Mouse (Mus musculus) kidney, postnatal 10 days (tissue): ENCODE data around the gene Ccdc182.

Experiments used
- DNase-seq: peaks from one replicate; pipeline ENCODE4 v3.0.0; 2021; ENCODE audit warnings: mixed read lengths

Ccdc182 gene

GRCm38 (mm10) chr11:88293631-88294393 is at the start of gene Ccdc182:
Gene Ccdc182 (plus strand): TSS chr11:88294058.
- peak; percentile 52 for DNase-seq

DNA sequence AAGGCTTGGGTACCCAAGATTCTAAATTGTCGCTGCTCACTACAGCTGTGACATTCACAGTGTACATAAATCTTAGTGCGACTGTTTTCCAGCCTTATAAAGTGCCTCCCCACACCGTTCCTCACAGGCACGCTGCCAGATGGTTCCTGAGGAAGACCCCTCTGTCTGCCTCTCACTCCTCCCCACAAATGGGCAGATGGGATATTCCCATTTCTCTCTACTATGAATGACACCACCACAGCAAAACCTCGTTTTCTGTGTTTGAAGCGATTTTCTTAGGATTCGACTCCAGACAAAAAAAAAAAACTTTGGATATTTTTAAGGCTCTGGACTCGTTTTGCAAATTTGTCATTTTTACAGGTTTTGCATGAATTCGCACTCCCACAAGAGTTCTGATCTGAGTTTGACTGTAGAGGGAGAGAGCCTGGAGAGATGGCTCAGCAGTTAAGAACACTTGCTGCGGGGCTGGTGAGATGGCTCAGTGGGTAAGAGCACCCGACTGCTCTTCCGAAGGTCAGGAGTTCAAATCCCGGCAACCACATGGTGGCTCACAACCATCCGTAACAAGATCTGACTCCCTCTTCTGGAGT is 48.2 kb upstream of the Ccdc182 start:
- DNase-seq, result no peak

DNA sequence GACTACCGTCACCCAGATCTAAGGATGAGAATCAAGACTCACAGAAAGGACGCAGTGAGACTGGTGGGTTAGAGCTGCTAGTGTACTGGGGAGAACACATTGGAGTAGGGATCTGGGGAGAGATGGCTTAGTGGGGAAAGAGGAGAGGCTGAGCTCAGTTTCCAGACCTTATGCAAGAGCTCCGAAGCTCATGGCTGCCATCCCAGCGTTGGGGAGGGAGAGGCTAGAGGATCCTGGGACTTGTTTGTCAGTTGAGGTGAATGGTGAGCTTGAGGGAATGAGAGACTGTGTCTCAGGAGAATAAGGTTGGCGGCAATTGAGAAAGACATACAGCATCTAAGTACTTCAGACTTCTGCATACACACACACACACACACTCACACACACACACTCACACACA is 45.2 kb upstream of the Ccdc182 start:
- no peak for DNase-seq

DNA sequence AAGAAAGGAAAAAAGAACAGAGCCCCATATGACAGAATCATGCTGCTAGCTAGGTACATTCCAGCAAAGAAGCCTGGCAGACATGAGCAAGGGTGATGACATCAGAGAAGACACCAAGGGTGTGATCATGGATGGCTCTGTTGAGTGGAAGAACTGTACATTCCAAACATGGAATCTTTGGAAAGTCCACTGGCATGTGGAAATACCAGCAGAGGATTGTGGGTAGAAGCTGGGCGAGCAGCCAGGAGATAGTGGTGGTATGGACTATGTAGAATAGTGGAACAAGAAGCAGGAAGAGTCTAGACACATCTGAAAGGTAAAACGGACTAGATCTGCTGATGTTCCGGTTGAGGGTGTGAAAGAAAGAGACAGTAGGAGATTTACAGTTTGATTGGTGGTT is 43.3 kb upstream of the Ccdc182 start:
- peak; percentile 46 for DNase-seq

DNA sequence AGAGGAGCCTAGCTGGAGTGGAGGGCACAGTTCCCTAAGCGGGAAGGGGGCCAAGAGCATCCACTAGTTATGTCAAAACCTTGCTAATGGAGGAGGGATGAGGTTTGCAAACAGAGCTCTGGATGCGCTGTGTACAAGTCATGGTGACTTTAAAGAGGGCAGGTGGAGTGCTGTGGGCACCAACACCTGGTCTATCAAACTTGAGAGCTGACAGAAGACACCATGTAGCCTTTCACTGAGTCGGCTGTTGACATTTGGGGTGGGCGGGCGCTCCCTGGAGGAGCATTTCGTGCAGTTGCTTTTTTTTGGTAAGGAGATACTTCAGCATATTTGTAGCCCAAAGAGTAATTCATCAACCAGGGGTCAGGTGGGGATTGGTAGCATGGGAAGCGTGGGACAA is 42.6 kb upstream of the Ccdc182 start:
- no peak for DNase-seq

DNA sequence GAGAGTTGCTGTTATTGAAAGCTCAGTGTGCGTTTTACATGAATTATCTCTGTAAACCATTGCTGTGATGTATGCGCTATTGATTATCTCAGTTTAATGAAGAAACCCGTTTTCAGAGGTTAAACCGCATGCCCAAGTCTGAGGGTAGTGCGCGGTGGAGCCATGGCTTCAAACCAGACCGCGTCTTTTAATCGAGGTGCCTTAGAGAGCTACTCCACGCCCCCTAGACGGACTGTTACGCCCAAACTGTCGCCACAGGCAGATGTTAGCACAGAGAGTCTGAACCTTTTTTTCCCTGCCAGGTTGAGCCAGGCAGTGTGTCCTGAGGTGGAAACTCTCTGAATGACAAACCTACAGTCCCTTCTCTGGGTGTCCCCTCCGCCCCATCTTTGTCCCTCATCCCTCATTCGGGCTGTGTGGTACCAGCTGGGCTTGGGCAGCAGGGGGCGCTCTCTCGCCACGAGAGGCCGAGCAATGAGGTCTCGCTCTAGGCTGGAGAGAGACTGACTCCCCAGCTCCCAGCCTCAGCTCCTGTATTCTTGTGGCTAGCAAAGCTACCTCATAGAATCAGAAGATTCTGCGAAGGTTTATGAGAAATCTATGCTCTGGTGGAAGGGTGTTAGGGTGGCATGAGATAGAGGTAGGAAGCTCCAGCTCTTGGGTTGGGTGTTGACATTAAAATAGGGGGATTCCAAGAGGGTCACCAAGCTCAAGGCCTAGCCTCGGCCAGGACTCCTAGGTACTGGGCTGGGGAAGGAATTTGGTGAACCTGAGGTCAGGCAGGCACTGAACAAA is 41.7 kb upstream of the Ccdc182 start:
- DNase-seq, result peak; percentile 92

- DNase-seq, result no peak
These were observed 40.9 kb upstream of the Ccdc182 start for GRCm38 (mm10) chr11:88252767-88253513.

DNA sequence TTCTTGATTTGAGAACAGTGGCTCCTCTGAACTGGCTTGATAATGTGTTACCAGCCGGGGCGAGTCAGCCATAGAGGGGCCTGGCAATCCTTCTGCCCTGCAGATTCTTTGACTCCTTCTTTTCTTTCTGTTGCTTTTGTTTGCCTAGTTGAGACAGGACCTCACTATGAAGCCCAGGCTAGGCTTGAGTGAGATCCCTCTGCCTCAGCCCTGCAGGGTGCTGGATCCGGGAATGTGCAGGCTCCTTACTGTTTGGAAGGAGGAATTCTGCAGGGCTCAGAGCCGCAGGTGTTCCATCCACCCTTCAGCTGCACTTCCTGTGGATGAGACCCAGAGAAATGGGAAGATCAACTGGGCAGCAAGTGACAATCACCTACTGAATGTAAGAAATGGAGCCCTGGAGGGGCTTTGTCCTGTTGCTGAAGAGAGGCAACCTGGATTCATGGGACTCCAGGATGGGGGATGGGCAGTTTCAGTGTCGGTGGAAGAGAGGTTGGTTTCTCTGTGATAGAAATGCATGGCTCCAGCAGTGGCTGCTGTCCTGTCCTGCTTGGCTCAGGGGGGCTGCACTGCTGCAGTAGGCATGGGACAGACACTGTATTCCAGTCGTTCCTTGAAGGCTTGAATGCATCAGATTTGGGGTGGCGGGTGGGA is 40.2 kb upstream of the Ccdc182 start:
- DNase-seq, result no peak

DNA sequence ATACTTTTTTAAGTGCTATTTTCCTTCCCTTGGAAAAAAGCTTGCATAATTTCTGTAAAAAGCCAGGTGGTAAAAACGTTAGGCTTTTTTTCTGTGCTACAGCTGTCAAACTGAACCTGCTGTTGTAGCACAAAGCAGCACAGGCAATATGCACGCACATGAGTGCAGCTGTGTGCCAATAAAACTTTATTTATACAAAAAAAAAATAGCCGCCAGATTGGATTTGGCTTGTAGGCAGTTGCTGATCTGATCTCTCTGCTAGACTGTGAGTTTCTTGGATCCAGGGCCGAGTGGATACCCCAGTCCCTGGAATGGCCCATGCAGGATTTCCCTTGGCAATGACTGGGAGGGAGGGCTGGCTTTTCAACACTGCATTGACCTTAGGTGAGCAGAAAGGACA is 36.2 kb upstream of the Ccdc182 start:
- DNase-seq, result no peak

DNA sequence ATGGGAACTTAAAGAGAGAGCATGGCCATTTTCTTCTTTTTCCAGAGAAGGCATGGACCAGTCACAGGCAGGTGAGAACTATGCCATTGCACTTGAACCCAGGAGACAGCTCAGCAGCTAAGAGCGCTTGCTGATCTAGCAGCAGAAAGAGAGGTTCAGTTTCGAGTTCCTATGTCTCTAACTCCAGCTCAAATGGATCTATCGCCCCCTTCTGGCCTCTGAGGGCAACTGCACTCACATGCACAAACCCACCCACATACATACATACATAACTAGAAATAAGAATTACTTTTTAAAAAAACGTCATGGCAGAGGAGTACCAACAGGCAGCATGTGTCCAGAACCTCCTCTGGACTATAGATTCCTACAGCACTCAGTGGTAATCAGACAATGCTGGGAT is 35.6 kb upstream of the Ccdc182 start:
- DNase-seq, result no peak

DNA sequence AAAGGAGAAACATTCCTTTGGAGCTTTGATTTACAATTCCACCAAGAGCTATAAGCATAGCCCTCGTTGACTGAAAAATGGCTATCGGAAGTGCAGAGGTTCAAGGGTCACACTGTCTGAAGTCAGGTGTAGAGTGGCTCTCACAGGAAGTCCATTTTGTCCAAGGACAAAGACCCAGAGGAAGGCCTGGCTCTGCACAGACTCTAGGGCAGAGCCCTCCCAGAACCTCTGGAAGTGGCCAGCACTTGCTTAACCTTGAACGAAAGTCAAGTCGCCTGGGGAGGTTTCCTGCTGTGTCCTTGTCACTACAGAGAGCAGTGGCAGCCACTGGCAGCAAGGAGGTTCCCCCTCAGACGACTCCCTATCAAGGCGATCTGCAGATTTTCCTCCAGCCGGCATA is 33.4 kb upstream of the Ccdc182 start:
- DNase-seq, result peak; percentile 51

GRCm38 (mm10) chr11:88264889-88265288 is 29.0 kb upstream of the Ccdc182 start:
- DNase-seq, result no peak

DNA sequence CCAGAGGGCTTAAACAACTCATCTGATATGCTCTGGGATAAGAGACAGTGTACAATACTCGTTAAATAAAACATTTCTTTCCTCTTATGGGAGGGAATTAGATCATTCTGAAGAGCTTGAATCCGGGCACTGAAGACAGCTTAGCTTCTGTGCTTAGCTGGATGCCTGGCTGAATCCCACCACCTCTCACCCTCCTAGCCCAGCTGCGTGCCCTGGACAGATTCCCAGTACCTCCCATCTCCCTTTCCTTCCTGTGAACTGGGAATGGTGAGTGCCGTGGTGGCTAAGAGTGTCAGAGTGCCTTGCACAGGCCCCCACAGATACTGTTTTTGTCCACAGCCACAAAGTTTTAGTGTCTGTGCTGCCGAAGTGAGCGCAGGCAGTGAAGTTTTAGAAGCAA is 27.5 kb upstream of the Ccdc182 start:
- DNase-seq, result no peak

DNA sequence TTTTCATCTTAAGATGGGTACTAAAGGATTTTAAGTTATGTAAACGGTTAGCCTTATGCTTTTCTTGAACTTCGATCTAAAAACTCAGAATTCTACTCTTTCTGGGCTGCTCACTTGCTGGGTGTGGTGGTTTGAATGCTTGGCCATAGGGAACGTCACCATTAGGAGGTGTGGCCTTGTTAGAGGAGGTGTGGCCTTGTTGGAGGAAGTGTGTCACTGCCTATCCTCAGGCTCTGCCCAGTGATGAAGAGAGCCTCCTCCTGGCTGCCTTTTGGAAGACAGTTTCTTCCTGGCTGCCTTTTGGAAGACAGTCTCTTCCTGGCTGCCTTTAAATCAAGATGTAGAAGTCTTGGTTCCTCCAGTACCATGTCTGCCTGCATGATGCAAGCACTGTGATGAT is 22.0 kb upstream of the Ccdc182 start:
- DNase-seq, result no peak

- DNase-seq, result no peak
These were observed 19.6 kb upstream of the Ccdc182 start for GRCm38 (mm10) chr11:88274111-88274879.

DNA sequence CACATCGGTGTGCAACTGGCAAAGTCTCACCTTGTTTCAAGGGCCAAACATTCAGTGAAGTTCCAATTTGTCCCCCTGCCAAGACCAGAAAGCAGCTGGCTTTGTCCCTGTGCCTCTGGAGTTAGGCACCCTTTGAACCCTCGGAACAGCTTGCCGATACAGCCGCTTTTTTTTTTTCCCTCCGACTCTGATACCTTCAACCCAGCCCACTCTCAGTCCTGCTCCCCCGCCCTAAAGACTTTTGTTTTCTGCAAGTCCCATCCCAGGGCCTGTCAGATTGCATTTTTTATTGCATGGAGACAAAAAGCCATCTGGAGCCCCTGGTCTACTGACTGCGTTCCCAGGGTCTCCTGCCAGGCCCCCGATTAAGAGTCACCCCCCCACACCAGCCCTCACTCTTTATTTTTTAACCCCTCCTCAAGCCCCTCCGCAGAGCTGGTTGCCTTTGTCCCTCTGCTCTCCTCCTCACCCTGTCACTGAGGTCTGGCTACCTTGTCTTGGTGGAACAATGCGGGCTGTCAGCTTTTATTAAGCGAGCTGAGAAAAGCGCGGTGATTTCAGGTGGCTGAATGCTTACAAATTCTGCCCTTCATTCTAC is 18.9 kb upstream of the Ccdc182 start:
- no peak for DNase-seq

DNA sequence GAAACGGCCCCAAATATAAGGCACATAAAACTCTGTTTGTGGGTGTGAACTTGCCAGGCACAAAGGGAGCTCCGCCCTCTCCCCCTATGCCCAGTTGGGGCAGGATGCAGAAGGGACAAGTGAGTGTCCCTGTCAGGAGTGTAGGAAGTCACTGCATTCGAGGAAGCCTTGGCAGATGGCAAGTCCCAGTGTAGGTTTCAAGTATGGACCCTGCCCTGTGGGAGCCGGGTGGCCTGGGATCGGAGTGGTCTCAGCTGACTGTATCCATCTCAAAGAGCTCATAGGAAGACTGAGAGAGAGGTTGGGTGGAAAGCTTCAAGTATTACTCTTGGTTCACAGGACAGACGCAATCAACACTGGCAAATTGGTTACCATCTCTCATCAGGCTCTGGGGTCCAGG is 17.9 kb upstream of the Ccdc182 start:
- DNase-seq, result no peak

DNA sequence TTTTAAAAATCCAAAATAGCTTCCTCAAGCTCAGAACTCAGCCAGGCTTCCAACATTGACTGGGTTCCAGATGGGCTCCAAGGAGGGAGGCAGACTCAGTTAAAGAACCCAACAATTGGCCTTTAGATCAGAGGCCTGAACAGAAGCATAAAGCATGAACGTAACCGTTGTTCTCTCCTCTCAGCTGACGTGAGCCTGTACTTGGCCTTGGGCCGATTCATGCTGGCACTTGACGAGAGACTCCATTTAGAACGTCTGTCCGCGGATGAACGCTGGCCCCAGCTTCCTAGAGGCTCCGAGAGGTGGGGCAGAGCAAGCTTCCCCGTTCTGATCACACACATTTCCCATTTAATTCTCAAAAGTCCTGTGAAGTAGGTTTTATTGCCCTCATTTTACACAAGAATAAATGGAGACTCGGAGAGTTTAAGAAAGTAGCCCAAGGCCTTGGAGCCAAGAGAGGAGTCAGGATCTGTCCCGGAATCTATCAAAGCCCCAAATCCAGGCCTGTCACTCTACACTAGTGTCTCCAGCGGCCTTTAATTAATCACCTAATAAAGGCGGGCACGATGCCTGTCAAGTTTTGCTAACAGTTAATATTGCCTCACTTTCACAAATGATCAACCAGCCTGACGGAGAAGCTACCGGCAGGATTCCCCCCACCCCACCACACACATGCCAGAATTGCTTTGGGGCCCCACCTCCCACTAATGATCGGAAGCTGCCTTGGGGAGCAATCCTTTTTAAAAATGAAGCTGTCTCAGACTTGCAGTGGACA is 17.1 kb upstream of the Ccdc182 start:
- DNase-seq, result no peak

- DNase-seq, result peak; percentile 34
These were observed 14.9 kb upstream of the Ccdc182 start for GRCm38 (mm10) chr11:88279006-88279405.

GRCm38 (mm10) chr11:88280426-88280836 is 13.4 kb upstream of the Ccdc182 start:
- no peak for DNase-seq
